Mouse (Mus musculus) cerebellum, adult 8-10 months (tissue): ENCODE measurements around the gene Cct3.
"Not testable (repeated sequence)": the region's sequence is repeated elsewhere in the genome, so short reads cannot be mapped to it uniquely, and the experiment has no call there.

ENCODE experiments used
- DNase-seq: peaks from one replicate; pipeline ENCODE4 v3.0.0; 2022

Cct3 gene

GRCm38 (mm10) chr3:88295272-88295671 lies 1.6 kb upstream of the Cct3 start:
- DNase-seq: not testable (repeated sequence)

GRCm38 (mm10) chr3:88296110-88296560 lies 781 bp upstream of the Cct3 start:
- no peak for DNase-seq

DNA sequence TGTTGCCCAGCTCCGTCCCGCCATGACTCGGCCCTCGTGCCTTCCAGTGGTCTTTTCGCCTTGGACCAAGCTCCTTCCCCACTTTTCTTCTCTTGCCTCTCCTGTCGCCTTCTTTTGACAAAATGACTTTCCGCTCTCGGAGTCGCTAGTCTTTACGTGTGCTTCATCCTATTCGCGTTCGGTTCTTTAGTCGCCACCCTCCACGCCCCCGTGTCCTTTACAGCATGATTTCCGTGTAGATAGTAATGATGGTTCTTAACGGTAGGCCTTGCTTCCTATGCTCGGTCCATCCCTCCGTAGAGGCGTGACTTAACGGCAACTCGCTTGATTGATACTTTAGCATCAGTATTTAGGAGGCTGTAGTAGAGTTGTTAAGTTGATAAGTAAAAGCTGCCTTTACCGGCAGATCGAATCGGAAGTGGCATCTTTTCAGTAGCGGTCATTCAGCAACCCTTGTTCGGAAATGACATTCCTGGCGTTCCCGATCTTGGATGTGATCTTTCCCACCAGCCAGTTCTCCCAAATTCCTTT lies 470 bp downstream of the Cct3 start:
- no peak for DNase-seq

DNA sequence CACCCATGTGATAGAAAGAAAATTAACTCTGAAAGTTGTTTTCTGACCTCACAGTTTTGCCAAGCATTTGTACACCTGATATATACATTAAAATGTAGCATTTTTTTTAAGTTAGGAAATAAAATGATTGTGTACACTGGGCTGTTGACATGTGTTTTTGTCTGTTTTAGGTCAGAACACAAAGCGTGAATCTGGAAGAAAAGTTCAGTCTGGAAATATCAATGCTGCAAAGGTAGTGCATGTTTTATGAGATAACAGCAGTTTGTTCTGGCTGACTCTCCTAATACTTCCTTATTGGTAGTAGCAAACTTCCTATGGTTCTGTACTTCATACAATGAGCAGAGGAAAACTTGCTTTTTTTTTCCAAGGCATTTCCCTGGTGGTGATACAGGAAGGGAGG lies 2.3 kb downstream of the Cct3 start:
- DNase-seq: no peak

GRCm38 (mm10) chr3:88324951-88325405 lies 28.1 kb downstream of the Cct3 start, which contains the start of gene Glmp:
Glmp (plus strand) TSS chr3:88325023.
- peak; percentile 61 for DNase-seq

GRCm38 (mm10) chr3:88328956-88329355 lies 32.0 kb downstream of the Cct3 start:
- DNase-seq: no peak

DNA sequence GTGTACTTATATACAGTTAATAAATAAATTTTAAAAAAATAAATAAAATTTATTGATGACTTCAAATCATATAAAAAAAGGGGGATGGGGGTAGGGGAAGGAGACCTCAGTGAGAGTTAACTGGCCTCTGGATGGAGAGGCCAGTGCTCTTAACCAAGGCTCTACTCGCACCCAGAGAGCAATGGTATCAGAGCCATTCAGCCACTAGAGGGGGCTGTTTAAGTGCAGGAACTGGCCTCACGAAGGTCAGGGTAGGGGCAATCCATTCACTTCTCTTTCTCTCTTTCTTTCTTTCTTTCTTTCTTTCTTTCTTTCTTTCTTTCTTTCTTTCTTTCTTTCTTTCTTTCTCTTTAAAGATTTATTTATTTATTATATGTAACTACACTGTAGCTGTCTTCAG lies 34.4 kb downstream of the Cct3 start:
- peak; percentile 41 for DNase-seq

GRCm38 (mm10) chr3:88334029-88334658 lies 37.2 kb downstream of the Cct3 start:
- no peak for DNase-seq

DNA sequence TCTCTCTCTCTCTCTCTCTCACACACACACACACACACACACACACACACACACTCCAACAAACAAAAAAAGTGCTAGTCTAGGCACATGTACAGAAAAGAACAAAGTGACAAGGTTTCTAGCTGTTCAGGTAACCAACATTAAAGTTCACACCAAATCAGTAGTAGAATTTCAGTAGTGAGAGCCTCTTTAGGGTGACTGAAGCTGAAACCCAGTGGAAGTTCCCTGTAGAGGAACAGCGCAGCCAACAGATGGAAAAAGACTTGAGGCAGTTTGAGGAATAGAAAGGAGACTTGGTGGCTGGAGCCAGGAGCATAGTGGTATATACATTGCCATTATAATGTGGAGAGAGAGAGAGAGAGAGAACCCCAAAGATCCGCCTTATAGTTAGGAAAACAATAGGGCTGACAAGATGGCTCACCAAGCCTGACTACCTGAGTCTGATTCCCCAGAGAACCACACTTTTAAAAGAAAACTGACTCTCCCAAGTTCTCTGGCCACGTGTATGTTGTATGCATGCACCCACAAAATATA lies 38.1 kb downstream of the Cct3 start:
- no peak for DNase-seq

GRCm38 (mm10) chr3:88335436-88336053 lies 38.6 kb downstream of the Cct3 start:
- no peak for DNase-seq

DNA sequence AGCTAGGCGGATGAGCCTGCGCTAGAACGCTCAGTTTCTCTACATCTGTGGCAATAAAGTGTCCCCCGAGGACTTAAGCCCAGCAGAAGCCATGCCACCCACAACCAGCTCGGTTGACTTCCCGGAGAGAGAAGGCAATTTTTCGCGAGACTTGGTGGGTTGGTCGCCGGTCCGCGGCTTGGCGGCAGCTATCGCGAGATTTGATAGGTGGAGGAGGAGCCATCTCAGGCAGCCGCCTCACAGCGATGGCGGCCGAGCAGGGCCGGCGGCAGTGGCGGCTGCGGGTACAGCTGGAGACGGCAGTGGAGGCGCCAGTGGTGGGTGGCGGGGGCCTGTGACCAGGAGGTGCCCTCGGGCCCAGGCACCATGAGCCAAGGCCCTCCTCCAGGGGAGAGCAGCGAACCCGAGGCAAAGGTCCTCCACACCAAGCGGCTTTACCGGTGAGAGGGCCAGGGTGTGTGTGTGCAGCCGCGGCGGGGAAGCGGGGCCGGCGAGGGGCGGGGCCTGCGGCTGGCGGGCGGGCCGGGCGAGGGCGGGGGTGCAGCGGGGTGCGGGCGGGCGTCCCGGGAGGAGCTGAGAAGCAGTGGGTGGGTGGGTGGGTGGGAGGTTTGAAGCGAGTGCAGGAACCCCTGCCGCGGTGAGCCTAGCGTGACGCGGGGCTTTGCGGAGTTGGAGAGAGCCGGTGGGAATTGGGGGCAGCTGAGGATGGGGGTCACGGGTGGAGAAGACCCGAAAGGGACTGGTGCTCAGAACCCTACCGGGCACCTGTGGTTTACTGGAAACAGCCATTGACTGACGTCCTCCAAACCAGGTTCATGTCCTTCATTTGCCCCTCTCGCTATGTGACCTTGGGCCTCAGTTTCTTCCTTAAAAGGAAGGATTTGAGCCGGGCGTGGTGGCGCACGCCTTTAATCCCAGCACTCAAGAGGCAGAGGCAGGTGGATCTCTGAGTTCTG lies 39.4 kb downstream of the Cct3 start, which contains the start of the genes Tmem79 and Smg5:
Gene Tmem79 (minus strand): TSS at position 91 of the 956 bp plus-strand sequence.
Gene Smg5 (plus strand): TSS at position 203 of the 956 bp plus-strand sequence.
- DNase-seq: peak; percentile 97

DNA sequence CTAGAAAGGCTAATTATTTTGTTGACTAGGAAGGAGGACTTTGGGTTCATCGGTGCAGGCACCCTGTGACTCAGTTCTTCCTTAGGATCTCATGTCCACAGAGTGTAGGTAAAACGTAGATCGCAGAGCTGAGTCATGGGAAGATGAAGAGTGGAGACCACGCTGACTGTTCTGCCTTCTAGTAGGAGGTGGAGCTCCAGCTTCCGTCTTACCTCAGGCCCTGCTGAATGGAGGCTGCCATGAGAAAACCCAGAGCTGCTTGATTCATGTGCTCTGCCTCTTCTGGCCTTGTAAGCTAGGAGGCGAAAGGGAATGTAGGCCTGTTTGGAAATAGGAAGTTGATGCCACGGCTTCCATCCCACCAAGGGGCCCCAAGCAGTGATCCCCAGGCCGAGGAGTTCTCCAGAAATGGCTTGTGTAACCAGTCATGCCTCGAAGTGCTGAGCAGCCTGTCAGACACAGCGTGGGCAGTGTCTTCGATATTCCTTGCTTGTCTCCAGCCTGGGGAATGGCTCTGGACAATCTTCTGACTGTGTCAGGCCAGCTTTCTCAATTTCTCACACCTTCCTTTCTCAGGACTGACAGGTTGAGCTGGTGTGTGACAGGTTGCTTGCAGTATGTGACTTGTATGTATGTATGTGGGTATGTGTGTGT lies 40.6 kb downstream of the Cct3 start:
- no peak for DNase-seq

- DNase-seq: no peak
These were observed 41.4 kb downstream of the Cct3 start for GRCm38 (mm10) chr3:88338316-88338715.

DNA sequence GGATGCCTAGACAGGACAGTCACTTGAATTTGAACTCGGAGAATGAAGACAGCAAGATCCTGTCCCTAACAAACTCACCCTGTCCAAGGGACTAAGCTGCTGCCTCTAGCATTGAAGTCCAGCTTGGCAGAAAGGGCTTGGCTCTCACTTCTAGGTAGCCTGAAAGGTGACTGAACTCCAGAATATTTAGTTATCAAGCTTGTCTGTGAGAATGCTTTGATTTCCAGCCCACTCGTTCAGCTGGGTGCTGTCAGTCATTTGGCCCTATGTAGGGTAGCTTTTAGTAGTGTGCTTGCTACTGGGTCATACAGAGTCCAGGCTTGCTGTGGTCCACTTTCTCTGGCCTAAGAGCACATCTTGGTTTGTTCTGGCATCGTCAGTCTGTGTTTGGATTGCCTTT lies 42.1 kb downstream of the Cct3 start:
- no peak for DNase-seq

- DNase-seq: no peak
These were observed 53.8 kb downstream of the Cct3 start for GRCm38 (mm10) chr3:88350732-88351131.

DNA sequence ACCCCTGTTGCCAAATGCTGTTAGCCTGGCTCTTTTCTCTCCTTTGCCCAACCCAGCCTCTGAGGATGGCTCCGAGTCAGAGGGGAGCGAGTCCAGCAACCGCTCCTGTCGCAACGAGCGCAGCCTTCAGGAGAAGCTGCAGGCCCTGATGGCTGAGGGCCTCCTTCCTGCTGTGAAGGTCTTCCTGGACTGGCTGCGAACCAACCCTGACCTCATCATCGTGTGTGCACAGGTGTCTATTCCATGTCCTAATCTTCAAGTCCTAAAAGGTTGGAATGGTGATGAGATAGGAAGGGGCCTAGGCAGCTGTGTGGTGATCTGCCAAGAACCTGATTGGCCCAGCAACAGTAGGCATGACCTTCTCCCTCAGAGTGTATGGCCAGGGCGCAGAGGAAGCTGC lies 56.0 kb downstream of the Cct3 start:
- DNase-seq: peak; percentile 53

DNA sequence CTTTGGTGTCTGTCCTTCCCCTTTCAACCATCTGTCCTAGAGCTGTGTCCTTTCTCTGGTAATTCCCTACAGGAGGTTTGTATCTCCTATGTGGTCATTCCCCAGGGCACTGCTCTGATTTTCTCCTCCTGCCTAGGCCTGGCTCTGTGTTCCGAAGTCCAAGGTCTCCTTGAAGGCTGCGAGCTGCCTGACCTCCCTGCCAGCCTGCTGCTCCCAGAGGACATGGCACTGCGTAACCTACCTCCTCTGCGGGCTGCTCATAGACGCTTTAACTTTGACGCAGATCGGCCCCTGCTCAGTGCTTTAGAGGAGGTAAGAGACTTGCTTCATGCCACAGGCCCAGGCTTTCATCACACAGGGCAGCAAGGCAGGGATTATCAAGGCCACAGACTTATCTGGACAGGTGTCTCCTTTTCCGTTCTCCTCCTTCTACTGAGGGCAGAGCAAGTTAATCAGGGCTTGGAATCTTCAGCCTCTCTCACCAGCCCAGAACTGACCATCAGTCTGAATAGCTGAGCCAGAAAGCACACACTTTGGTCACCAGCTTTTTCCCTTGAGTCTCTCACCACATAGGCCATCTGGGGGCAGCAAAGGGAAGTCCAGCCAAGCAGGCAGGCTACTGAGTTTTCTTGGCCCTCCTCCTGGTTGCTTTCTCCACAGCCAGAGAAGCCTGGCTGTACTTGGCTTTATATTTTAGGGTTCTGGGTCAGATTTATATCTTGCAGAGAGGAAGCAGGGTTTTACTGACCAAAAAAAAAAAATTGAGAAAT lies 57.7 kb downstream of the Cct3 start:
- no peak for DNase-seq

DNA sequence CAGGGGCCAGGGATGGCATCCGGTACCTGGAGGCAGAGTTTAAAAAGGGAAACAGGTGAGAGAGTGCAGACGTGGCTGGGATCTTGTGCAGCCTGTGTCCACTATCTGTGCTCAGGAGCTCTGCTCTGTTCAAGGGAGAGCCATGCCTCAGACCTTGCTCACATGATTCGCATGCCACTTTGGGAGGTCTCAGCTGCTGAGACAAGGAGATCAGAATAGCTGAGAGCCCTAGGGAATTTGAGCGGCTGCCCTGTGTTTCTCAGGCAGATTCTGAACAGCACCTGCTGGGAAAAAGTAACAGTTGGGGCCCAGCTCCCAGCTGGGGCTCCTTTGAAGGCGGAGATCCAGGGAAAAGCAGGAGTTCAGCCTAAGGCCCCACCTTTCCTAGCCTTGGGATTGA lies 62.7 kb downstream of the Cct3 start:
- no peak for DNase-seq

GRCm38 (mm10) chr3:88359989-88360388 lies 63.1 kb downstream of the Cct3 start:
- no peak for DNase-seq

GRCm38 (mm10) chr3:88361096-88361495 lies 64.2 kb downstream of the Cct3 start:
- no peak for DNase-seq

- DNase-seq: no peak
These were observed 64.8 kb downstream of the Cct3 start for GRCm38 (mm10) chr3:88361612-88362313.
